Mouse (Mus musculus): ENCODE results near the gene Gsta4.

Gene Gsta4

DNA sequence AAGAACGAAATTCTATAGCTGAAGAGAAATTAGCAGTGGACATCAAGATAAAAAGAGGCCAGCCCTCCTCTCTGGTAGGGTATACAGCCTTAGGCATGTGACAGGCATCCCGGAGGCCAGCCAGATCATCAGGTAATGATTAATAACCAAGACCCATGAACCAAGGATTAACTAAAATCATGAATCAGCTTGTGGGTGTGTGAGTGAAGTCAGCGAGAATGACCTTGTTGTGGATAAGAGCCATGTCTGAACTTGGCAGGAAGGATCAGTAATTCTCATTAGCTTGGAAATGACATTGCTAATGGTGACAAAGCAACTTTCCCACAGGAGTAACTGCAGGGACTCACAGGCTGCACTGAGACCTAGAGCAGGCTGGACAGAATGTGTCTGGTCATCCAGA lies 47.1 kb downstream of the Gsta4 start:
- 73% methylated on average over 3 of the region's 3 CpGs for WGBS

DNA sequence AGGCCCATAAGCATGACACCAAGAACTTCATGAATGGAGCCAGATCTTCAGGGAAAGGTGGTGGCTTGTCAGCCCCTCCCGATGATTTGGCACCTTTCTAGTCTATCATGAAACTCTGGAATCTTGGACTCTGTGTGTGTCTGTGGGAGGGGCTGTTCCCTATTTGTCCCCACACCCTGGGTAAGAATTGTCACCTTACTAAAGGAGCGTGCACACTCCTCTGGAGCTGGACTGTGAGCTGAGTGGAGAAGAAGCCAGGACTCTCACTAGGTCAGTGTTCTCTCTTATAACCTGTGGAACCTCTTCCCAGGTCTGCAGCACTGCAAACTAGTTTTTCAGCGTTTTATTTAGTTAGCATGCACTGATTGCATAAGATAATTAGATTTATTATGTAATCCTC lies 47.9 kb downstream of the Gsta4 start, which contains the start of gene Gsta1:
Gene Gsta1 (plus strand): TSS at position 196 of the 400 bp plus-strand sequence.
- 71% methylated on average over 3 of the region's 3 CpGs for WGBS

DNA sequence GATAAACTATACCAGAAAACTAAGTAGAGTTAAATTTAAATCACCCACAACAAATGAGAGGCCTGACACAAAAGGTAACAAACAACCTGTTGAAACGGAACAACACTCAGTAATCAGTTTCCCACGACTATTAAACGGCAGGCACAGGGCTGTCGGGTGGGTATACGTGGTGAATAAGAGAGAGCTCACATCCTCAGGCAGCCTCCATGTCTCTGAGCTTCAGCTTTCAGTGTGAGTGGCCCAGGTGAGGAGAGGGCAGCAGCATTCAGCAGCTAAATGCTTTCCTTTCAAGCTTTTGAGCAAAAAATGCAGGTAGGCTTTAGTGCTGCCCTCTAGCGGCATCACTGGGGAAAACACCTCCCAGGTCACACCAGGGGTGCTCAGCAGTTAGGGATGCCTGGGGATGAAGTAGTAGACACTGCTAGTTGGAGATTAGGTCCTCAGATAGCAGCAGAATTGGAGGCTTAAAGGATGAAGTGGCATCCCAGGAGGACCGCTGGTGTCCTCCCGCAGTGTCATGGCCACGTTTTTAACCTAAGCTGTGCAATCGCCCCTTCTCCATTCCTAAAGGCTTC lies 50.6 kb downstream of the Gsta4 start:
- WGBS, result no CpG with 5 or more reads among the region's 10 CpGs

DNA sequence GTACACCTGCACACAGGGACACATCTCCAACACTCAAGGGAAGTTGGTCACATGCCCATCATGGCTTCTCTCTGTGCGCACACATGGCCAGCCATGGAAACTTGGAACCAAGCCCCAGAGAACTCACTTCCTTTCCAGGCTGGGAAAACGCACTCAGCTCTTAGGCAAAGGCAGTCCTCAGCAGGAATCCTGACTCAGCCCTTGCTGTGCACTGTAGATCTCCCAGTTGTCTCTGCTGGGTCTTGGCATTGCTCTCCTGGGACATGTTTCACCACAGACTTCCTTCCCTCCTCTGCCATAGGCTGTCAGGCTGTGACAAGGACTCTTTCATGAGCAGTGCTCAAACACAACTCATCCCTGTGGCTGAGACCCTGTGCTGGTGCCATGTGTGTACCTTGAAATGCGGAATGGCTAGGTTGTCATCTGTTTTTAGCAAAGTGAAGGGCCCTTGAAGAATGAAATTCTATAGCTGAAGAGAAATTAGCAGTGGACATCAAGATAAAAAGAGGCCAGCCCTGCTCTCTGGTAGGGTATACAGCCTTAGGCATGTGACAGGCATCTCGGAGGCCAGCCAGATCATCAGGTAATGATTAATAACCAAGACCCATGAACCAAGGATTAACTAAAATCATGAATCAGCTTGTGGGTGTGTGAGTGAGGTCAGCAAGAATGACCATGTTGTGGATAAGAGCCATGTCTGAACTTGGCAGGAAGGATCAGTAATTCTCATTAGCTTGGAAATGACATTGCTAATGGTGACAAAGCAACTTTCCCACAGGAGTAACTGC lies 73.3 kb downstream of the Gsta4 start:
- 75% methylated on average over 4 of the region's 4 CpGs for WGBS

GRCm38 (mm10) chr9:78256914-78257313 lies 74.3 kb downstream of the Gsta4 start, which contains the start of gene Gm3776:
Gene Gm3776, plus strand, starts transcription at chr9:78257129.
- WGBS, result 84% methylated on average over 2 of the region's 3 CpGs
